Comparison of ENCODE assay signal across 7 mouse cellular contexts in genomic region chr11:74371393-74372100, GRCm38 (mm10). TPM values are rescaled to one million over a fixed set of nuclear protein-coding genes. Genes with fewer than 3 reads are reported as not detected.
DNase-seq lines count a peak whose midpoint lies in the region; ATAC-seq lines count a peak whose summit lies in the region.

No protein-coding gene starts in this region.

- H3K9ac ChIP-seq in forebrain, embryonic 16.5 days (replicated peaks; ENCODE audit: low read depth, low read length) = no peak overlapping the region
- no peak overlapping the region for H3K9ac ChIP-seq in midbrain, embryonic 16.5 days (ENCODE audit: low read depth, low read length)

- WGBS in forebrain, embryonic 16.5 days = 10% methylated on average over 22 of the region's 22 CpGs
- WGBS in midbrain, embryonic 16.5 days = 10% methylated on average over 22 of the region's 22 CpGs

- H3K36me3 ChIP-seq in forebrain, embryonic 16.5 days (ENCODE audit: control insufficient read depth, insufficient read depth) = no peaks in the 10 kb centered on the region
- H3K36me3 ChIP-seq in midbrain, embryonic 16.5 days (ENCODE audit: control insufficient read depth, insufficient read depth, low read length) = no peaks in the 10 kb centered on the region

- DNase-seq in R1 (ENCODE audit: low read depth, low spot score) = peak; percentile 82
- peak; percentile 66 for DNase-seq in hindlimb bud, embryonic 11.5 days (ENCODE audit: extremely low spot score, low read depth, low spot score)
- peak; percentile 78 to 87 for DNase-seq in left cerebral cortex, postnatal 25 days (ENCODE audit: low spot score in 2 of 2)
- DNase-seq in spleen, adult 12 weeks (ENCODE audit: low spot score) = peak; percentile 45

- H3K9me3 ChIP-seq in forebrain, embryonic 16.5 days (ENCODE audit: control insufficient read depth, low read length) = no peaks in the 10 kb centered on the region
- no peaks in the 10 kb centered on the region for H3K9me3 ChIP-seq in midbrain, embryonic 16.5 days (replicated peaks; ENCODE audit: control insufficient read depth, low read length, poor library complexity, severe bottlenecking)

- no peak overlapping the region for H3K27ac ChIP-seq in forebrain, embryonic 16.5 days (ENCODE audit: low read length)
- no peak overlapping the region for H3K27ac ChIP-seq in midbrain, embryonic 16.5 days (ENCODE audit: low read length)

- H3K4me1 ChIP-seq in forebrain, embryonic 16.5 days (replicated peaks; ENCODE audit: control insufficient read depth, insufficient read depth, low read length) = peaks cover 5% of the 10 kb centered on the region; the same call in 1 of the 2 replicates
- no peaks in the 10 kb centered on the region for H3K4me1 ChIP-seq in midbrain, embryonic 16.5 days (ENCODE audit: control insufficient read depth, insufficient read depth, low read length)

- peak; percentile 56; the same call in 1 of the 2 replicates for ATAC-seq in cerebellum, adult (ENCODE audit: insufficient number of reproducible peaks, low FRiP score, low TSS enrichment)
- ATAC-seq in forebrain, embryonic 16.5 days = peak; percentile 31; the same call in 1 of the 2 replicates
- peak; percentile 64; the same call in 1 of the 2 replicates for ATAC-seq in midbrain, embryonic 16.5 days

- intact Hi-C loops in left cerebral cortex, postnatal 25 days (cut with DNase I) = loop anchor here (1.0 to 5.0 kb wide), 2 partner anchors 1233 to 1299 kb away; partner anchors contain the start of gene Haspin

- peaks cover 3% of the 10 kb centered on the region; the same call in 1 of the 2 replicates for H3K27me3 ChIP-seq in forebrain, embryonic 16.5 days (replicated peaks; ENCODE audit: control insufficient read depth, insufficient read depth, low read length)
- H3K27me3 ChIP-seq in midbrain, embryonic 16.5 days (ENCODE audit: control insufficient read depth, insufficient read depth, low read depth, low read length) = peaks cover 4% of the 10 kb centered on the region

- peak overlapping the region; percentile 29; the same call in 1 of the 2 replicates for H3K4me2 ChIP-seq in forebrain, embryonic 16.5 days (ENCODE audit: low read length)
- H3K4me2 ChIP-seq in midbrain, embryonic 16.5 days (ENCODE audit: low read length) = peak overlapping the region; percentile 14; the same call in 1 of the 2 replicates

- peak overlapping the region; percentile 18; the same call in 1 of the 2 replicates for H3K4me3 ChIP-seq in forebrain, embryonic 16.5 days (replicated peaks; ENCODE audit: low read length)
- no peak overlapping the region for H3K4me3 ChIP-seq in midbrain, embryonic 16.5 days (ENCODE audit: low read depth, low read length)

RNA-seq across cellular contexts. Expression of gene Olfr412, which starts 9.7 kb away (rescaled TPM):
- polyA plus RNA-seq in forebrain, embryonic 16.5 days (2015; fragmentation: Nextera tagmentation; extraction: Ambion mirVana) = not detected in 2 replicates
- total RNA-seq in left cerebral cortex, postnatal 25 days (2021) = not detected
- polyA plus RNA-seq in midbrain, embryonic 16.5 days (2015; fragmentation: Nextera tagmentation; extraction: Ambion mirVana) = not detected in 2 replicates

RNA-seq across cellular contexts. Expression of gene Olfr411, which starts 19.1 kb away (rescaled TPM):
- not detected in 2 replicates for polyA plus RNA-seq in forebrain, embryonic 16.5 days (2015; fragmentation: Nextera tagmentation; extraction: Ambion mirVana)
- total RNA-seq in left cerebral cortex, postnatal 25 days (2021) = not detected
- polyA plus RNA-seq in midbrain, embryonic 16.5 days (2015; fragmentation: Nextera tagmentation; extraction: Ambion mirVana) = not detected in 2 replicates

RNA-seq across cellular contexts. Expression of gene Olfr410, which starts 33.7 kb away (rescaled TPM):
- polyA plus RNA-seq in forebrain, embryonic 16.5 days (2015; fragmentation: Nextera tagmentation; extraction: Ambion mirVana) = not detected in 2 replicates
- not detected for total RNA-seq in left cerebral cortex, postnatal 25 days (2021)
- polyA plus RNA-seq in midbrain, embryonic 16.5 days (2015; fragmentation: Nextera tagmentation; extraction: Ambion mirVana) = not detected in 2 replicates
